Mouse (Mus musculus): ENCODE measurements around the gene Lce1g. TPM values are rescaled to one million over a fixed set of nuclear protein-coding genes. Genes with fewer than 3 reads are reported as not detected.

The Lce1g gene
- polyA plus RNA-seq, 1 experiment from 2014 or later, result not detected

DNA sequence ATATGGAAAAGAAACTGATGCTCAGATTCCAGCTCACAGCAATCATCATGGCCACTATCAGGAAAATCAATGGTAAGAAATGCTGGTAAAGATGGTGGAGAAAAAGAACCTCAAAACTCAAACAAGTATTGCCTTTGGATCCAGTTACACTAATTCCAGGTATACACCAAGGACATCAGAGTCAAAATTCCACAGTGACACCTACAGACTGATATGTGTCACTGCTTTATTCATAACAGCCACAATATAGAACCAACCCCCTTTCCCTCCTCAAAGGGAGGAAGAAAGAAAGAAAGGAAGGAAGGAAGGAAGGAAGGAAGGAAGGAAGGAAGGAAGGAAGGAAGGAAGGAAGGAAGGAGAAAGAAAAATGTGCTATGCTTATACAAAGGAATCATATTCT, 37.0 kb downstream of the Lce1g start:
- H3K9ac ChIP-seq (ENCODE audit: low read length), result no peak overlapping the region
- H3K4me2 ChIP-seq (ENCODE audit: low read depth, low read length, severe bottlenecking), result no peak overlapping the region
- H3K4me3 ChIP-seq (ENCODE audit: low read depth, low read length), result no peak overlapping the region
- no peaks in the 10 kb centered on the region for H3K9me3 ChIP-seq (ENCODE audit: control insufficient read depth, low read length)
- no peaks in the 10 kb centered on the region for H3K4me1 ChIP-seq (replicated peaks; ENCODE audit: control insufficient read depth, insufficient read depth, low read length)
- no peaks in the 10 kb centered on the region for H3K27me3 ChIP-seq (ENCODE audit: control insufficient read depth, insufficient read depth, low read length)
- H3K36me3 ChIP-seq (ENCODE audit: control insufficient read depth, insufficient read depth, low read length), result no peaks in the 10 kb centered on the region
- no peak for ATAC-seq (replicated peaks; ENCODE audit: low FRiP score)
- no peak for DNase-seq (ENCODE audit: low spot score)
- H3K27ac ChIP-seq (ENCODE audit: low read depth, low read length), result no peak overlapping the region

DNA sequence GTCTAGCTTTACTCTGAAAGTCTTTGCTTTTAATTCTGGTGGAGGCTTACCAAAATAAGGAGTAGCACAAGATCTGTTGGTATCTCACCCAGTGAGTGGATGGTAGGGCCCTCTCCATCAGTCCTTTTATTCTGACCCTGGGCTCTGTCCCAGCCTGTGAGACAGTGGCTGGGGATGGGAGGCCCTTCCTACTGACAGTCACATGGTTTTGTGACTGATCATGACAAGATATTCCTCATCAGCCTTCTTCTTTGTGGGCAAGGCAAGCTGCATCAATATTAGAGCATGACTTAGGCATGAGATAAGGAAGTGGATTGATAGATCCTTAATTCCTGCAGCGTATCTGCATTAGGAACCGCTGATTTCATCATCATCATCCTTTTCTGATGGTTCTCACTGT, 43.2 kb downstream of the Lce1g start, which contains the start of gene Lce1e:
Gene Lce1e, minus strand, starts transcription at position 101 of the 400 bp plus-strand sequence.
- no peak within 1 kb of the TSS for H3K4me2 ChIP-seq (ENCODE audit: low read depth, low read length, severe bottlenecking)
- no peaks in the 10 kb centered on the region for H3K4me1 ChIP-seq (replicated peaks; ENCODE audit: control insufficient read depth, insufficient read depth, low read length)
- ATAC-seq (replicated peaks; ENCODE audit: low FRiP score) (no peak), DNase-seq (ENCODE audit: low spot score) (no peak)
- no peak within 1 kb of the TSS for H3K9ac ChIP-seq (ENCODE audit: low read length)
- 93% methylated on average over 2 of the region's 2 CpGs for WGBS
- no peaks in the 10 kb centered on the region for H3K9me3 ChIP-seq (ENCODE audit: control insufficient read depth, low read length)
- H3K36me3 ChIP-seq (ENCODE audit: control insufficient read depth, insufficient read depth, low read length), result no peaks in the 10 kb centered on the region
- H3K27ac ChIP-seq (ENCODE audit: low read depth, low read length), result no peak within 1 kb of the TSS
- H3K27me3 ChIP-seq (ENCODE audit: control insufficient read depth, insufficient read depth, low read length), result no peaks in the 10 kb centered on the region
- H3K4me3 ChIP-seq (ENCODE audit: low read depth, low read length), result no peak within 1 kb of the TSS

Other genes starting within 250 kb of the Lce1g start
- gene 2310046K23Rik, start 217.8 kb downstream of the Lce1g start, polyA plus RNA-seq (2014; fragmentation: Nextera tagmentation; extraction: Ambion mirVana), result not detected in 2 replicates
- not detected in 2 replicates for gene Ivl, start 178.6 kb downstream of the Lce1g start, polyA plus RNA-seq (2014; fragmentation: Nextera tagmentation; extraction: Ambion mirVana)
- not detected in 2 replicates for gene Smcp, start 163.3 kb downstream of the Lce1g start, polyA plus RNA-seq (2014; fragmentation: Nextera tagmentation; extraction: Ambion mirVana)
- not detected in 2 replicates for gene 2210017I01Rik, start 144.8 kb downstream of the Lce1g start, polyA plus RNA-seq (2014; fragmentation: Nextera tagmentation; extraction: Ambion mirVana)
- gene Lce6a, start 130.7 kb downstream of the Lce1g start, polyA plus RNA-seq (2014; fragmentation: Nextera tagmentation; extraction: Ambion mirVana), result not detected in 2 replicates
- gene Lce1a1, start 104.0 kb downstream of the Lce1g start, polyA plus RNA-seq (2014; fragmentation: Nextera tagmentation; extraction: Ambion mirVana), result not detected in 2 replicates
- not detected in 2 replicates for gene Lce1b, start 95.4 kb downstream of the Lce1g start, polyA plus RNA-seq (2014; fragmentation: Nextera tagmentation; extraction: Ambion mirVana)
- not detected in 2 replicates for gene Lce1a2, start 82.0 kb downstream of the Lce1g start, polyA plus RNA-seq (2014; fragmentation: Nextera tagmentation; extraction: Ambion mirVana)
- not detected in 2 replicates for gene Lce1c, start 73.1 kb downstream of the Lce1g start, polyA plus RNA-seq (2014; fragmentation: Nextera tagmentation; extraction: Ambion mirVana)
- not detected in 2 replicates for gene Lce1d, start 65.1 kb downstream of the Lce1g start, polyA plus RNA-seq (2014; fragmentation: Nextera tagmentation; extraction: Ambion mirVana)
- gene Lce1e, start 43.3 kb downstream of the Lce1g start, polyA plus RNA-seq (2014; fragmentation: Nextera tagmentation; extraction: Ambion mirVana), result not detected in 2 replicates
- gene Lce1f, start 32.0 kb downstream of the Lce1g start, polyA plus RNA-seq (2014; fragmentation: Nextera tagmentation; extraction: Ambion mirVana), result not detected in 2 replicates
- gene Gm38119, start 13.2 kb downstream of the Lce1g start, polyA plus RNA-seq (2014; fragmentation: Nextera tagmentation; extraction: Ambion mirVana), result not detected in 2 replicates
- not detected in 2 replicates for gene Lce1h, start 12.7 kb upstream of the Lce1g start, polyA plus RNA-seq (2014; fragmentation: Nextera tagmentation; extraction: Ambion mirVana)
- gene Lce1i, start 26.6 kb upstream of the Lce1g start, polyA plus RNA-seq (2014; fragmentation: Nextera tagmentation; extraction: Ambion mirVana), result not detected in 2 replicates
- not detected in 2 replicates for gene Lce1j, start 38.2 kb upstream of the Lce1g start, polyA plus RNA-seq (2014; fragmentation: Nextera tagmentation; extraction: Ambion mirVana)
- gene Lce1k, start 55.6 kb upstream of the Lce1g start, polyA plus RNA-seq (2014; fragmentation: Nextera tagmentation; extraction: Ambion mirVana), result not detected in 2 replicates
- gene Kprp, start 74.9 kb upstream of the Lce1g start, polyA plus RNA-seq (2014; fragmentation: Nextera tagmentation; extraction: Ambion mirVana), result not detected in 2 replicates
- gene Lce1l, start 98.9 kb upstream of the Lce1g start, polyA plus RNA-seq (2014; fragmentation: Nextera tagmentation; extraction: Ambion mirVana), result not detected in 2 replicates
- gene 2310050C09Rik, start 117.9 kb upstream of the Lce1g start, polyA plus RNA-seq (2014; fragmentation: Nextera tagmentation; extraction: Ambion mirVana), result not detected in 2 replicates
- gene Lce3a, start 173.9 kb upstream of the Lce1g start, polyA plus RNA-seq (2014; fragmentation: Nextera tagmentation; extraction: Ambion mirVana), result not detected in 2 replicates
- not detected in 2 replicates for gene Lce3b, start 180.6 kb upstream of the Lce1g start, polyA plus RNA-seq (2014; fragmentation: Nextera tagmentation; extraction: Ambion mirVana)
- not detected in 2 replicates for gene Lce3c, start 192.1 kb upstream of the Lce1g start, polyA plus RNA-seq (2014; fragmentation: Nextera tagmentation; extraction: Ambion mirVana)
- gene Lce3d, start 205.1 kb upstream of the Lce1g start, polyA plus RNA-seq (2014; fragmentation: Nextera tagmentation; extraction: Ambion mirVana), result not detected in 2 replicates
- not detected in 2 replicates for gene Lce3e, start 214.7 kb upstream of the Lce1g start, polyA plus RNA-seq (2014; fragmentation: Nextera tagmentation; extraction: Ambion mirVana)
- not detected in 2 replicates for gene Lce3f, start 239.9 kb upstream of the Lce1g start, polyA plus RNA-seq (2014; fragmentation: Nextera tagmentation; extraction: Ambion mirVana)

Measured in forebrain, embryonic 11.5 days (tissue).